Mouse (Mus musculus) embryo, embryonic 10 days (tissue): ENCODE data around the gene Robo1.

ENCODE experiments used
- DNase-seq: peaks from one replicate; pipeline ENCODE4 v3.0.0-alpha.2; 2015; ENCODE audit warnings: low spot score

Gene Robo1

DNA sequence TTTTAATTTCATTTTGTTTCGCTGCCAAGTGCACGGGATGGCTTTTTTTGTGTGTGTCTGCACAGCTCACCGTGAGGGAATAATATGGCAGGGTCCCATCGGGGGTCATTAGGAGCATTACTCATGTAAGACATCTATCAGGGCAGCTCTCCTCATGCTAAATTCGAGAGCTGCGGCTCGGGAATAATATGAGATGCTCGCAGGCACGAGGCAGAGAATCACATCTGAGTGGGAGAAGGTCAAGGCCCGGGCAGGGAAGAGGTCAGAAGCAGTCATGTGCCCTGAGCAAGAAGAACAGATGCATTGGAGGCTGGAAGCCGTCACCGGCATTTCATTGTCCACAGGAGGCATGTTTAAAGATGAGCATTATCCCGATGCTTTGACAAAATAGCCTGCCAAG, 370.3 kb downstream of the Robo1 start:
- peak; percentile 69 for DNase-seq

DNA sequence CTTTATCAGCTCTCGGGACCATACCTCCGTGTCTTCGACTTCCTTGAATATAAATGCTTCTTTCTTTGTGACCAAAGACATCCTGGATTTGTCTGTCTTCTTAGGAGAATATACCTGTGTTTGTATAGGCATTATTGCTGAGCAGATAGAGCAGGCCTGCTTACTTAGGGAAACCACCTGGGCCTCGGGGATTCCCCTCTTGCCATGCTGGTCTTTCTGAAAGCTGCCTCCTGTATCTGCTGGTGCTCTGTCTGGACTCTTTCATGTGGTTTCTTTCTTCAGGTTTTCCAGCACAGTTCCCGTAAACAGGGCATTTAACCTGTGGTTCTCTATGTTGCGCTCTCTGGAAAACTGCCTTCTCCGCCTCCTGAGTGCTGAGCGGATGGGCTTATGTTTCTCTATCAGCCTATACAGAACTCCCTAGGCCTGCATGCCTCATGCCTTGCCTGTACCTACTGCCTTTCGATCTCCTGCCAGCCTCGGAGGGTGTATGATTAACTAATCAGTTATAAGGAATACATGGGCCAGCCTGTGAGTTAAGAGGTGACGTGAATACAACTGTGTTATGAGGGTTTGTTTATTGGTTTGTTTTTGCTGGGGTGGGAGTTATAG, 370.9 kb downstream of the Robo1 start:
- no peak for DNase-seq

DNA sequence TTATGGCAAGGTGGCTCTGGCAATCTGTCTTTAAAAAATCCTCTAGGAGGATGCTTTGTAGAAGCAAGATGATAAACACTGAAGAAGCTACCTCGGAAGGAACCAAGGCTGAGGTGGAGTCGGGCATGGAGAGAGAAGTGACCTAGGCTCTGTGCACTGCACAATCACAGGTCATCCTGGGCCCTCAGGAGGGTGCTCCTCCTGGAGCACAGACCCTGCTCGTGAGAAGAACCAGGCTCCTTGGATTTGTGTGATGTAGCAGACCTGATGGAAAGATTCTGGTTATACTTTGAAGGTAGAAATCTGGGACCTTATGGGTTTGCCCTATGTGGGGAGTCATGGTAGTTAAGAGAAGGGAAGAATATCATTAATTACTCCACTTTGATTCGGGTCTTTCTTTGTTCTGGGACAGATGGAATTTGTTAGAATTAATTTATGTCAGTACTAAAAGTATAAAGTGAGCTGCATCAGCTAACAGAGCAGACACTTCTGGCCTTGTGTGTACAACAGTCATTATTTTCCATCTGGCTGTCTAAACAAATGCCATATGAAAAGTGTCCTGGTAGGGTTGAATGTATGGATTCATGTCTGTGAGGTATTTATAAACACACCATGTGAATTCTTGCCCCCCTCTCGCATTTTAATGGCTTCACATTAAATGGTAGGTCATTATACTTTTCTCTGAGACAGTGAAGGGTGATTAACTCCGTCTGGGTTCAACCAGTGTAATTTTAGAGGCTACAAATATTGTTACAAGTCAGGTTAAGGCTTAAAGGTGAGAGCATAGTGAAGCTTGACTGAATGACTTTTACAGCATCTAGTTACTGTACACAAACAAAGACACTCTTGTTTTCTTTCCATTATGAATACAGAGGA, 377.7 kb downstream of the Robo1 start:
- no peak for DNase-seq

DNA sequence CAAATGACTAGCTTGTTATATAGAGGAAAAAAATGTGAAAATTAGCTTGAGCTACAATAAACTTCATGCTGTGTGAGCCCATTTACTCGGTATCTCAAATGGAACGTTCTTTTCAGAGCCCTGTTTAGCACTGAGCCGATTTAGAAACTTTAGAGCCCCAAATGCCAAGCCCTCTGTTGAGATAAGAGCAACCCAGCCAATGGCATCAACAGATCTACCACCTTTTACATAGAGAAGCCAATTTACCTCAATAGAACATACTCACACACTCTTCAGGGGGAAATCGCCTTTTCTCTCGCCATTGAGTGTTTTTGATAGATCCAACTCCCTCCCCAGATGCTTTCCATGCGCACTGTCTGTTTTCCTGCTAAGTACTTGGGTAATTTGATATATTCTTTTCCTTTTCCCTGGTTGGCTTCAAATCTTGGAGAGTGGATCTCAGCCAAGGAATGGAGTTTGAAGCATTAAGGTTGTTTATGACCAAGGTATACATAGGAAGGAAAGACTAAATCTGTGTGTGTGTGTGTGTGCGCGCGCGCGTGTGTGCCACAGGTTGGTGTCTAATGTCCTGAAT, 378.5 kb downstream of the Robo1 start:
- peak; percentile 60 for DNase-seq

DNA sequence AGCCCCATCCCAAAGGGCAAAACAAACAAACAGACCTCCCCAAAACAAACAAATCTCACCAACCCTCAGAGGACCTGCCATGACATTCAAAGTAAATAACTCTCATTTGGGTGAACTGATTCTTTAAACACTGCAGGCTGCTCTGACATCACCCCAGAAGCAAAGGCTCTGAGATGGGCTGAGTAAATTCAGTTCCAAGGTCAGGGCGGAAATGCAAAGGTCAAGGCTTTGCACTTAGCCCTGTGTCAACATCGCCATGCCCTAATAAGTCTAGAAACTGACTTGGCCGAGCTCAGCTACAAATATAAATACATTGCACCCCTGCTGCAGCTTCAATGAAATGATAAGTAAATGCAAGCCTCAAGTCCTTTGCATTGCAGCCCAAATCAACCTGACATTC, 379.5 kb downstream of the Robo1 start:
- peak; percentile 73 for DNase-seq

DNA sequence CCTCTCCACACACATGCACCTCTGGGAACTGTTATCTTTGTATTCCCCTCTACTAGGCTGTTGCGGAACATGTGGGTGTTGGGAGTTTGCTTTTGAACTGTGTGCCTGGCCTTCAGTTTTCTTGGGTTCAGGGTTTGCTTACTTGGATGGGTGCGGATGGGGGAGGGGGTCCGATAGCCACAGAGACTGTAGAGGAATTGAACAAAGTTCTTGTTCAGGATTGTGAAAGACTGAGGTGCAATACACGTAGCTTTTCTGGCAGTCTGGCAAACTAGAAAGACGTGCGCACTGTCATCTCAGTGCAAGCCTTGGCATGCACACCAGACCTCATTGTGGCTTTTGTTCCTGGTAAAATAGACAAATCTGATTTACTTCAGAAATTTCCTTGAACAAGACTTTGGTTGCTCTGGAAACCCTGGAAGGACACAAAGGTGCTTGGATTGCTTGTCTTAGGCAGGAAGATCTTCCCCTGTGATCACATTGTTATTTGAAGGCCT, 380.1 kb downstream of the Robo1 start:
- no peak for DNase-seq

DNA sequence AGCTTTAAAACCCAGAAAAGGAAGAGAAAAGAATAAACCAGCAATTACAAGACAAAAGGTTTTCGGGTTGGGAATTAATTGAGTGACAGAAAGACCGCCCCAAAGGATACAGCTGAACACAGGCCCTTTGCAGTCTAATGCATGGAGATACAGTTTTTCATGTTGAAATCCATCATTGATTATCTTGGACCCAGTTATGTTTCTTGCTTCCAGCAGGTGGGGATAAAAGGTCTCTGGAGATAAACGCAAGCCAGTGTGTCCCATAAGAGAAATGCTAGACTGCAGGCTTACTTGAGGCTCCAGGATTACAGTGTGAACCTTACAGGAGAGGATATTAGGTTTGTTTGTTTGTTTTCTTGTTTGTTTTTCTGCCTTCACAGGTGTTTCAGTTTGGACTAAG, 383.8 kb downstream of the Robo1 start:
- no peak for DNase-seq

DNA sequence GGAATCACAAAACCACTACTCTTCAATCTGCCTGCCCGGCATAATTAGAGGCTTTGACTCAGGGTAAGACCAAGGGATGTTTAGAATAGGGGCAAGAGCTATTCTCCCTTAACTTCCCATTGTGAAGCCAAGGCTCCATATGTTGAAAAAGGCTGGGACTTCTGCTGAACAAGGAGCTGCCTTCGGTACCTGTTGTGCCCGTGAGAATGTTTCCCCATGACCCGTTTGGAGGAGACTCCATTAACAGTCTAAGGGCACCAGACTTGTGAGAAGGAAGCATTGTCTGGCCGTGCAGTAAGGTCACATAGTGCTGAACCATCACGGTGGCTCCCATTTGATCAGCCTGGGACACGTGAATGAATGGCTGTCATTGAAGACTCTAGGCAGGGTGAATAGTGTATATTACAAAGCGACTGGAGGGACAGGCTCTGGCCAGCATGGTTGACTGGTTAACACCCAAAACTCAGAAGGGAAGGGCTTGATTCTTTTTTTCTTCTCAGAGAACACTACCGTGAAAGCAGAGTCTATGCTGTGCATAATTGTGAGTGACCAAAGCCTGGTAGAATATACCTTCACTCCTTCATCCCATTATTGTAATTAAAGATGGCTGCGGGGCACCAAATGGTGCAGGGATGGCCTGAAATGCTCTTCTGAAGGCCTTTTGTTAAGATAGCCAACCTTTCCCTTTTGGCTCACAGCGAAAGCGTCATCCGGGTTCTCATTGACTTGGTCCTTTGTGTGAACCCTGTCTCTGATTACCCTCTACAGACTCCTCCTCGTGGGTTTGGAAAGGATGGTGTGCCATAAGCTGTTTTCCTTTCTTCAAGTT, 385.6 kb downstream of the Robo1 start:
- DNase-seq = peak; percentile 76

DNA sequence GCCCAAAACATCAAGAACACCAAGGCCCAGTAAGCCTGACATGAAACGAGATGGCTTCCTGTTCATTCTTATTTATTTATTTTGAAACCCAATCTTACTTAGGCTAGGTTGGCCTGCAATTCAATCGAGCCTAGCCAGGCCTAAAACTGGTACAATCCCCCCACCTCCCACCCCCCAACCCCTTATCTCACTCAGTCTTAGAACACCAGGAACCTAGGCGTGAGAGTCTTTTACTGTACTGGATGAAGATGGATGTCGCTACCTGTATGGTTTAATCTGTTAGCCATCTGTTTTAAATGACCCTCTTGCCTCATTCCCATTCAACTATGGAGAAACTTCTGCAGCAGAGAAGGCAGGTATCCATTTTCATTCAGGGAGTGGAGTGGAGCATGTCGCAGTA, 386.7 kb downstream of the Robo1 start:
- DNase-seq = no peak

DNA sequence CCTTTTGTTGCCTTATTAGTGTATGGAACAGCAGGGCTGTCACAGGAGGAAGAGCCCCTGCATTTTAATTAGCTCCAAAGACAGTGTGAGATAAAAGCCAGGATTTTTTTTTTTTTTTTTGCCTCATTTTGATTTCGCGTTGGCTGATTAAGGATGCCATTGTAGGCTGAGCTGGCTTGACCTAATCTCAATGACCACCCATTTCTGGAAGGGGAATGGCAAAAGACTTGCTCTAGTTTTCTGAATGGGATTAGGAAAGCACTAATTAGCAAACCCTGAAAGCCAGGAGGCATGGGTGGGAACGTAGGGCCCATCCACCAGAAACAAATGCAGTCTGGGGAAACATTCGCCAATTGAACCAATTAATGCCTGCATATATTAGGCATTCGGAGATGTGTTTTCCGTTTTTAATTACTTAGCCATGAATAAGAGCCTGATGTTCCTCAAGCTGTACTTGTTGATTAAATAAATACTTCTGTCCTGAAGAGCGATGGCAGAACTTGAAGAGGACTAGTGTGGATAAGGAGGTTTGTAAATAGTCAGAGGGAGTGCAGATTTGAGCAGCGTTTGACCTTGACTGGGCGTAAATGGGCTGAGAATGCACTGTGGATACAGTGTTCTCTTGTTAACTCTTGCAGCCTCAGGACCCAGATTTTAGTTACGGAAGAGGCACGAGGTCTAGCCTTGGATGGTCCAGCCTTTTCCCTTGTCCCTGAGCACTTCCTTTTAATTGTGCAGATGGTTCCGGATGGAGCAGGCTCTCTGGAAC, 391.3 kb downstream of the Robo1 start:
- no peak for DNase-seq

DNA sequence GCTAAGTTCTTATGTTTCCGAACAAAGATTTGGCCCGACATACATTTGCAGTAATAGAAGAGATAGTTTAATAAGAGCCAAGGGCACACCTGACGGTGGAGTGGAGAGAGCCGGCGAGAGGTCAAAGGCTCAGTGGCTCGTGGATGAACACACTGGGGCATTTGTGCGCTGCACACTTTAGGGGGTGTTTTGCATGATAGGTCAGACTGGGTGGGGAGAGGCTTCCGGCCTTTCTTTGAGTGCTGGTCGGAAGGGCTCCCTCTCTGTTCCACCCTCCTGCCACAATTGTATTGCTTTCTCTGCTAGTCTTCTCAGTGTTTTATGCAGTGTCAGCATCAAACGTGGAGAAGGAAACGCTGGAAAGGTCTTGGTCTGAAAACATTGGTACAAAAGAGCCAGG, 392.2 kb downstream of the Robo1 start:
- DNase-seq = no peak

DNA sequence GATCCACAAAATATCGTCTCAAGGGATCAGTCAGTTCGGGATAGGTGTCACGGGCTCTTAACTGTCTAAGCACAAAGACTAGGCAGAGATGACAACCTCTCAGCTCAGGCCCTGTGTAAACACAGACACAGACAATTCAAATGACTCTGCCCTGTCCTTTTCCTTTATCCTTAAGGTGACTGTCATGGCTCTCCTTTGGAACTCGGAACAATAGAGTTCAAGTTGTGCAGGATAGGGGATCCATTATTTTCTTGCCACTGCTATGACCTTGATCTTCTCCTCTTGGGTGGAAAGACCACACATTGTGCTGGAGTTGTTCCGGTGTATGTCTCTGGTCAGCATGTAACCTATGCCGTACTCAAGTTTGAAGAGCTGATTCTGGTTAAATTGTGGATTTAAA, 395.4 kb downstream of the Robo1 start:
- no peak for DNase-seq

DNA sequence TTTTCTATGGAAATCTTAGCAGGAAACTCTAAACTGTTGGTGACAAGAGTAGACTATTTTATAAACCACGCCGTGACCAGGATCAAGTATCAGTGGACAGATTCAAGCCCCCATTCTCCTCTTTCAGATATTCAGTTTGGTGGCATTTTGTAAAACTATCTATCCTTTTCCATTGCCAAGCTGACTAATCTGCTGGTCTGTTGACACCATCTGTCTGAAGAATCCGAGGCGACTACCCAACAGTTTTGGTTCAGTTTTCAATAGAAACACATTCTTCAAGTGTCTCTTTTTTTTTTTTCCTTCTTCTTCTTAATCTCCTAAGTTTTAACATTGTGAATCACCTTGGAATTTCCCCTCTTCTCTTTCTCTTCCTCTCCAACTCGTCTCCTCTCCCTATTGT, 397.7 kb downstream of the Robo1 start:
- no peak for DNase-seq

DNA sequence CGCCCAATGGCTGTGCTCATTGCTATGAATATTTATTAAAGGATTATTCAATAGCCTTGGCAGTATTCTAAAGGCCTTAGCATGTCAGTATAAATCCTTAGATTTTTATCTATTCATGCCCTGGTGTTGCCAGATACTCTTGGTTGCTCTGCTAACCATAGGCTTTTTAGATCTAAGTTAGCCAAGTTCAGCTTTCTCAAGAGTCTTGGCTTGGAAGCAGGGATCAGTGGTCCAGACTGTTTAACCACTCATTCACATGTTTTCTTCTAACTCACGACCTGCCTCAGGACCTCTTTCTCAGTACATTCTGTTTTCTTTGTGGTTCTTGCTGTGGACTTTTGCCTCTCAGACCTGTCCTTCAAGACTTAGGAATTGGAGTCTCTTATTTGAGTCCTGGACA, 400.4 kb downstream of the Robo1 start:
- DNase-seq = no peak

DNA sequence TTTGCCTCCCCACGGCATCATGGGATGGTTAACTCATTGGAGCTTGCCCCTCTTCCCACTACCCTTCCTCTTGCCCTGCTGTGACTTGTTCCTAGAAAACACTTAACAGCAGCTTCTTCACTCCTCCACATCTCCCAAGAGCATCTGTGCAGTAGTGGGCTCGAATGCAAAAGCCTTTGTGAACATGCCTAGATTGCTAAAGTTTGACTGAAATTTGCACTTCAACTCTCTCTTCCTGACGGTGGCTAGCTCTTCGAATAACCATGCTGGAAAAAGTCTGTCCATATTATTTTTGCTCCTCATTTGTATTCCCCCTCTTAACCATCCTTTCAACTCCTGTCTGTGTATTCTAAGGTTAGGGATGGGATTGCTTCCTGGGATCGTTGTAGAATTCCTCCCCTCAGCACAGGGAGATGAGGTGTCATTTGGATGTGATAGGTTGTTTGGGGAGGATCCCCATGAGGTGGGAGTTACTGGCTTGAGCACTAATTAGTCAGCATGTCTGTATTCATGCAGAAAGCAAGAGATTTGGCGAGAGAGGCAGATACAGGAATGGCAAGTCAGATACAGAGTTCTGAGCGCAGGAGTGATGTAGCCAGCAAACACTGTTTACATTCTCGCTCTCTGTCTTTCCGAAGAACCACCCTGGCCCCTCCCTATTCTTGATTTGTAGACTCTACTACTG, 409.2 kb downstream of the Robo1 start:
- DNase-seq = no peak

DNA sequence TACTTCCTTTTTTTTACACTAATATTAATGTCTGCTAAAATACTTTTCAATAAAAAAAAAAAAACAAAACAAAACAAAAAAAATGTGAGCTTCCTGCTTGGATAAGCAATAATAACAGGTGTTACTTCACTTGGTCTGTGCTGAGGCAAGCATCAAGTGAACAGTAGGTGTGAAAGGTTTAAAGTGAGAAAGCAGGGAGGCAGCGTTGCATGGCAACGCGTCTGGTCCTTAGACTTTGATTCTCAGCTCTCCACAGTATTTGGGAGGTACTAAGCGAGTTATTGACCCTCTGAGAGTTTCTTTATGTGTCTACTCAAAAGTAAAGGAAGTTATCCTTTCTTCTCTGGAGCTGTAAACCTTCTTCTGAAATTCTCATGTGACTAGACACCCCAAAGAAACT, 411.0 kb downstream of the Robo1 start:
- DNase-seq = no peak

DNA sequence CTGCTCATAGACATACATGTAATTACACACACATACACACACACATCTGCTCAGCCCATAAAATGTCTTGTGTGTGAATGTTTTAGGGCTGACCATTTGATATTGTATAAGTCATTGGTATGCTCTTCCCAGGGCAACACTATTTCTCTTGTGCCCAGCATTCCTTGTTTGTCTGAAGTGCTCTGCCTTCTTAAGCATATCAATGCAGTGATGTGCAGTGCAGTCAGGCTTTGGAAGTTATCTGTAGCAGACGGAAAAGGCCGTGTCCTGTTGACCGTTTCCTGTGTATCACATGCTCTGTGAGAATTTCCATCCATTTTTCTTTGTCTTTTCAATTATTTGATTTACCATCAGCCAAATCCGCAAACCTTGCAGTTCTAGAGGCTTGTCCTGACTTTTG, 412.9 kb downstream of the Robo1 start:
- DNase-seq = no peak

DNA sequence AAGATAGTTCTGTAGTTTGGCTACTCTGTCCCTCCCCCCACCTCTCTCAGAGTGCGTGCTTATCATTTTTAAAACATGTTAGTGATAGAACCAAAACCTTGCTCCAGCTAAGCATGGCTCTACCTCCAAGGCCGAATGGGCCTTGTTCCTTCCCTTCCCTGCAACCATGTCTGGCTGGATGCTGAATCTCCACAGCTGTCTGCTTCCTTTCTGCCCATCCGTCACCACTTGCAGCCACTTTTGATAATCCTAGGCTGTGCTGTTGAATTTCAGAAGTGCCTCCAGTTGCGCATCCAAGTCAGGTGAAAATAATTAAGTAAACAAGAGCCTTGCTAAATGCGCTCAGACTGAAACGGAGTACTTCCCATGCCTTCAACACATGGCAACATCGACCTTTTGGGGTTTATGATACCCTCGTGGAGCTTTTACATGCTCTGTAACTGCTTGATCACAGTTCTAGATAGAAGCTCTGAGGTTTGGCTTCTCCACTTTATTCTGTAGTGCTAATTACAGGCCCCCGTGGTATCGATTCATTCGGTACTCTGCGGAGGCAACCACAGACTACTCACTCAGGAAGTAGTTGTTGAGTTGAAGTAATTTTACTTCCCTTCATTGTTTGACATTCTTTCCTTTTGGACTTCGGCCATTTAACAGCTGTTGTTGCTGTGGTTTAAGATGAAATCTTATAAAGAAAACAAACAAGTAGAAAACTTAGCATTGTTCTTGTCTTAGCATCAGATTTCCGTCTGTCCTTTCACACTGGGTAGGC, 413.8 kb downstream of the Robo1 start:
- no peak for DNase-seq

DNA sequence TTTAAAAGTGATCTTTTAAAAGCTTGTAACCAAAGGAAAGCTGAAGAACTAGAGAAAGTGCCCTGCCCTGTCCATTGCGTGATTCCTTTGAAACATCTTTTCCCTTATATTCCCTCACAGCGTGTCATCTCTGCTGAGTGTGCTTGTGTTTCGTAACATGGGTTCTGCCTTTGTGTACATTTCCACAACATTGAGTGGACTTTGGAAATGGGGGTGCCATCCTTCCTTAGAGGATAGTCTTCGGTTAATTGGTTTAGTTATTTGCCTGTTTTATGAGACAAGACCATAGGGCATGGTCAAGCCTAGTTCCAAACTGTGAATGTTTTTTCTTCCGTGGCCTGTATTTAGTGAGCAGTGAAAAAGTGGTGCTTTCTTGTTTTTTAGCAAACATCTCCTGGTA, 426.1 kb downstream of the Robo1 start:
- no peak for DNase-seq

DNA sequence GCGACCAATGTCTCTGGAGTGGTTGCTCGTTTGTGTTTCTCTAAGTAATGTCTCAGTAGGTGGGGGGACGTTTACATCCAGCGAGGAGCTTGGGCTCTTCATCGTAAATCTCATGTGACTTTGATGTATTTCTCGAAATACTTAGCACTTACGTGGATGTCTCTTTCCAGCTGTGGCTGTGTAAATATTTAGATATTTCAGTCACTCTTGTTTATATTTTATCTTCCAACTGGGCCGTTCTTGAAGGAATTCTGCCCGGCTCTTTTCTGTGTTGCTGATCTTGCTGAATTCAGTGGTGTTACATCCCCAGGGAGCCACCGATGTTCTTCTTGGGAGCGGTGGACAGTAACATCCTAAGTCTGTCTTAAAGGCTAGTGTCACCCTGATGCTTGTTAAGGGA, 427.1 kb downstream of the Robo1 start:
- DNase-seq = no peak
